Comparison of ENCODE assay signal across 9 mouse cellular contexts in the genomic region with DNA sequence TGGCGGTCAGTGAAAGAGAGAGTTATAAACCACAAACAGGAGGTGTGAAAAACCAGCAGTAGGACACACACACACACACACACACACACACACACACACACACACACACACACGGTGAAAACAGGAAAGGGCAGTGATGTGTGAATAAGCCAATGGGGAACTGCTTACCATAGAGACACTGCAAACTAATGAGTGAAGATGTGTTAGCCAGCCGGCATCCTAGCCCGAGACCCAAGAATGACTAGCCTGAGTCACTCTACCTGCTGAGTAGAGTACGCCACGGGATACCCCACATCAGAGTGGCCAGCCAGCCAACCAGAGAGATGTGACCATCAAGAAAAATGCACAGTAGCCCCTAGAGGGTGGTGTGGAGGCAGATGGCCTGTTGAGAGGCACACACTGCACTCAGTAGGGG. TPM values are rescaled to one million over a fixed set of nuclear protein-coding genes. Genes with fewer than 3 reads are reported as not detected.
DNase-seq lines count a peak whose midpoint lies in the region; ATAC-seq and TF ChIP-seq lines count a peak whose summit lies in the region.
"Had no signal": no experiment of that assay in that cellular context is flagged by ENCODE, and none has a peak within 500 bp of the region (broad histone marks: within the 10 kb centered on the region; RNA-seq: fewer than 3 reads in every experiment).

No protein-coding gene starts in this region.

- H3K27me3 ChIP-seq in kidney, embryonic 15.5 days: peaks cover 88% of the 10 kb centered on the region
- H3K27me3 ChIP-seq in forebrain, postnatal 0 days (ENCODE audit: insufficient read depth, low read length): no peaks in the 10 kb centered on the region
- H3K27me3 ChIP-seq in midbrain, embryonic 12.5 days: peaks cover 46% of the 10 kb centered on the region
- peaks cover 26% of the 10 kb centered on the region for H3K27me3 ChIP-seq in thymus, adult 2 months (ENCODE audit: control insufficient read depth, insufficient read depth, low read length)

- WGBS in kidney, embryonic 15.5 days: 7% methylated on average over 6 of the region's 6 CpGs
- 11% methylated on average over 6 of the region's 6 CpGs for WGBS in forebrain, postnatal 0 days
- 16% methylated on average over 6 of the region's 6 CpGs for WGBS in midbrain, embryonic 12.5 days
- 12% methylated on average over 6 of the region's 6 CpGs for WGBS in thymus, adult 2 months

- peak overlapping the region; percentile 63 for H3K4me2 ChIP-seq in kidney, embryonic 15.5 days
- peak overlapping the region; percentile 72 for H3K4me2 ChIP-seq in forebrain, postnatal 0 days (ENCODE audit: low read depth)
- H3K4me2 ChIP-seq in midbrain, embryonic 12.5 days (replicated peaks): peak overlapping the region; percentile 67

- peak; percentile 49 for TF ChIP-seq CTCF in forebrain, postnatal 0 days (IDR thresholded peaks at IDR 0.05; ENCODE audit: low read depth)
- no peak for TF ChIP-seq CTCF in thymus, adult 2 months (IDR thresholded peaks at IDR 0.05; ENCODE audit: borderline replicate concordance, control insufficient read depth, extremely low read depth, insufficient read depth, low read length, poor library complexity)
- no peak for TF ChIP-seq CTCF in gastrocnemius, adult 2 months (IDR thresholded peaks at IDR 0.05)

- 0 out of 2 replicates have a peak overlapping the region, but pooled peaks have one; percentile 34 for H3K9ac ChIP-seq in kidney, embryonic 15.5 days
- H3K9ac ChIP-seq in forebrain, postnatal 0 days: peak overlapping the region; percentile 33; the same call in 1 of the 2 replicates
- H3K9ac ChIP-seq in midbrain, embryonic 12.5 days (replicated peaks): peak overlapping the region; percentile 59

- DNase-seq in kidney, postnatal 10 days: no peak
- peak; percentile 63 for DNase-seq in brain, adult 2 months (ENCODE audit: low read depth, low spot score)
- DNase-seq in forebrain, postnatal 0 days: no peak
- DNase-seq in adrenal gland, postnatal 36 days: no peak
- DNase-seq in thymus, adult 2 months: no peak
- DNase-seq in gastrocnemius, adult 2 months: no peak

- H3K27ac ChIP-seq in kidney, embryonic 15.5 days: peak overlapping the region; percentile 52; the same call in 1 of the 2 replicates
- no peak overlapping the region for H3K27ac ChIP-seq in forebrain, postnatal 0 days (ENCODE audit: low read depth, low read length)
- no peak overlapping the region; the same call in 1 of the 2 replicates for H3K27ac ChIP-seq in midbrain, embryonic 12.5 days (replicated peaks)
- no peak overlapping the region for H3K27ac ChIP-seq in thymus, adult 2 months (ENCODE audit: control insufficient read depth, insufficient read depth, low read length)
- no peak overlapping the region for H3K27ac ChIP-seq in gastrocnemius, adult 2 months

- intact Hi-C loops in gastrocnemius, adult 2 months (cut with DNase I): no loop called here

- no peaks in the 10 kb centered on the region for H3K9me3 ChIP-seq in kidney, embryonic 15.5 days (replicated peaks)
- H3K9me3 ChIP-seq in forebrain, postnatal 0 days (ENCODE audit: low read length): no peaks in the 10 kb centered on the region
- no peaks in the 10 kb centered on the region for H3K9me3 ChIP-seq in midbrain, embryonic 12.5 days

- peaks cover 22% of the 10 kb centered on the region for H3K4me1 ChIP-seq in kidney, embryonic 15.5 days
- peaks cover 20% of the 10 kb centered on the region for H3K4me1 ChIP-seq in forebrain, postnatal 0 days (ENCODE audit: insufficient read depth)
- H3K4me1 ChIP-seq in midbrain, embryonic 12.5 days: peaks cover 41% of the 10 kb centered on the region
- H3K4me1 ChIP-seq in thymus, adult 2 months (replicated peaks; ENCODE audit: control insufficient read depth, insufficient read depth, low read length): no peaks in the 10 kb centered on the region; the same call in none of the 2 replicates

- ATAC-seq in kidney, embryonic 15.5 days (replicated peaks; ENCODE audit: low FRiP score): no peak
- no peak for ATAC-seq in forebrain, postnatal 0 days
- ATAC-seq in midbrain, embryonic 12.5 days (ENCODE audit: low FRiP score, low read depth): no peak

- no peaks in the 10 kb centered on the region for H3K36me3 ChIP-seq in kidney, embryonic 15.5 days
- H3K36me3 ChIP-seq in forebrain, postnatal 0 days (ENCODE audit: insufficient read depth): peaks cover 16% of the 10 kb centered on the region
- H3K36me3 ChIP-seq in midbrain, embryonic 12.5 days: peaks cover 18% of the 10 kb centered on the region
- no peaks in the 10 kb centered on the region for H3K36me3 ChIP-seq in thymus, adult 2 months (ENCODE audit: control insufficient read depth, insufficient read depth, low read length)

- TF ChIP-seq POLR2A in thymus, adult 2 months (IDR thresholded peaks at IDR 0.05; ENCODE audit: control insufficient read depth, extremely low read depth, insufficient read depth, low read length, poor library complexity): no peak

- peak overlapping the region; percentile 41 for H3K4me3 ChIP-seq in kidney, embryonic 15.5 days (replicated peaks)
- H3K4me3 ChIP-seq in forebrain, postnatal 0 days (ENCODE audit: low read depth, low read length): no peak overlapping the region; the same call in 1 of the 2 replicates
- H3K4me3 ChIP-seq in midbrain, embryonic 12.5 days: peak overlapping the region; percentile 41
- no peak overlapping the region for H3K4me3 ChIP-seq in thymus, adult 2 months (ENCODE audit: control insufficient read depth, insufficient read depth, low read length)
- no peak overlapping the region for H3K4me3 ChIP-seq in gastrocnemius, adult 2 months

RNA-seq across cellular contexts. Expression of gene Ttbk1, which starts 3.0 kb away (rescaled TPM):
- 0.17 and 0.26 TPM in 2 replicates for polyA plus RNA-seq in kidney, embryonic 15.5 days (2015; fragmentation: Nextera tagmentation; extraction: Ambion mirVana)
- 32.3 and 36.5 TPM in 2 replicates for total RNA-seq in forebrain, postnatal 0 days (2014; rRNA removed)
- 4.2 and 5.6 TPM in 2 replicates for polyA plus RNA-seq in forebrain, postnatal 0 days (2015; fragmentation: Nextera tagmentation; extraction: Ambion mirVana)
- 5.0 and 5.5 TPM in 2 replicates for polyA plus RNA-seq in midbrain, embryonic 12.5 days (2016; fragmentation: Nextera tagmentation; extraction: Ambion mirVana)
- total RNA-seq in adrenal gland, postnatal 36 days (2021): 1 to 10 TPM in 1 of 2 experiments, under 1 TPM in 1; 0.63 to 1.1 TPM
- polyA plus RNA-seq in thymus, adult 2 months (2012; rRNA removed): 1.0 and 1.1 TPM in 2 replicates
- under 1 TPM; 0.08 to 0.22 TPM for total RNA-seq in gastrocnemius, adult 2 months (2021)

RNA-seq across cellular contexts. Expression of gene Dnph1, which starts 12.0 kb away (rescaled TPM):
- 58.0 and 58.5 TPM in 2 replicates for polyA plus RNA-seq in kidney, embryonic 15.5 days (2015; fragmentation: Nextera tagmentation; extraction: Ambion mirVana)
- total RNA-seq in forebrain, postnatal 0 days (2014; rRNA removed): 5.9 and 6.1 TPM in 2 replicates
- 14.9 and 16.1 TPM in 2 replicates for polyA plus RNA-seq in forebrain, postnatal 0 days (2015; fragmentation: Nextera tagmentation; extraction: Ambion mirVana)
- polyA plus RNA-seq in midbrain, embryonic 12.5 days (2016; fragmentation: Nextera tagmentation; extraction: Ambion mirVana): 53.1 and 58.0 TPM in 2 replicates
- 1 to 10 TPM; 4.2 to 6.9 TPM for total RNA-seq in adrenal gland, postnatal 36 days (2021)
- 14.0 and 17.7 TPM in 2 replicates for polyA plus RNA-seq in thymus, adult 2 months (2012; rRNA removed)
- 1 to 10 TPM; 5.2 to 5.7 TPM for total RNA-seq in gastrocnemius, adult 2 months (2021)

RNA-seq across cellular contexts. Expression of gene Slc22a7, which starts 46.2 kb away (rescaled TPM):
- polyA plus RNA-seq in kidney, embryonic 15.5 days (2015; fragmentation: Nextera tagmentation; extraction: Ambion mirVana): not detected in 2 replicates
- total RNA-seq in forebrain, postnatal 0 days (2014; rRNA removed): 0.24 TPM in 1 of 2 replicates, not detected in the other
- polyA plus RNA-seq in forebrain, postnatal 0 days (2015; fragmentation: Nextera tagmentation; extraction: Ambion mirVana): 0.11 and 0.13 TPM in 2 replicates
- polyA plus RNA-seq in midbrain, embryonic 12.5 days (2016; fragmentation: Nextera tagmentation; extraction: Ambion mirVana): not detected in 2 replicates
- total RNA-seq in adrenal gland, postnatal 36 days (2021): not detected
- polyA plus RNA-seq in thymus, adult 2 months (2012; rRNA removed): 1.2 and 3.3 TPM in 2 replicates
- not detected for total RNA-seq in gastrocnemius, adult 2 months (2021)
- polyA plus RNA-seq: large intestine, adult 2 months had no signal

RNA-seq across cellular contexts. Expression of gene Crip3, which starts 55.7 kb away (rescaled TPM):
- polyA plus RNA-seq in kidney, embryonic 15.5 days (2015; fragmentation: Nextera tagmentation; extraction: Ambion mirVana): 0.51 and 0.64 TPM in 2 replicates
- 0.52 and 1.1 TPM in 2 replicates for total RNA-seq in forebrain, postnatal 0 days (2014; rRNA removed)
- 2.8 and 4.3 TPM in 2 replicates for polyA plus RNA-seq in forebrain, postnatal 0 days (2015; fragmentation: Nextera tagmentation; extraction: Ambion mirVana)
- 1.4 and 1.6 TPM in 2 replicates for polyA plus RNA-seq in midbrain, embryonic 12.5 days (2016; fragmentation: Nextera tagmentation; extraction: Ambion mirVana)
- 1 to 10 TPM in 1 of 2 experiments, under 1 TPM in 1; 0.43 to 1.1 TPM for total RNA-seq in adrenal gland, postnatal 36 days (2021)
- polyA plus RNA-seq in thymus, adult 2 months (2012; rRNA removed): 348 and 429 TPM in 2 replicates
- total RNA-seq in gastrocnemius, adult 2 months (2021): under 1 TPM; 0.33 to 0.66 TPM

Comparison
In these comparisons a context has a peak if more than half of its experiments do, and no peak if none do; other contexts are left out.
1. H3K4me3 ChIP-seq: peak in kidney, embryonic 15.5 days (single experiment) and midbrain, embryonic 12.5 days (single experiment); none in forebrain, postnatal 0 days (single experiment), thymus, adult 2 months (single experiment) and gastrocnemius, adult 2 months (single experiment).
2. Peak in every context shown above with its lines, with median percentiles within 50 percentile points of each other: H3K4me2 ChIP-seq and H3K9ac ChIP-seq.